Mouse (Mus musculus) induced T-regulatory cell, adult 2 months (primary cell): ENCODE data around the gene Gcm1.

ENCODE experiments used
- DNase-seq: peaks from one replicate; pipeline ENCODE4 v3.0.0-alpha.2; 2012; ENCODE audit warnings: low read depth

Gcm1 gene

DNA sequence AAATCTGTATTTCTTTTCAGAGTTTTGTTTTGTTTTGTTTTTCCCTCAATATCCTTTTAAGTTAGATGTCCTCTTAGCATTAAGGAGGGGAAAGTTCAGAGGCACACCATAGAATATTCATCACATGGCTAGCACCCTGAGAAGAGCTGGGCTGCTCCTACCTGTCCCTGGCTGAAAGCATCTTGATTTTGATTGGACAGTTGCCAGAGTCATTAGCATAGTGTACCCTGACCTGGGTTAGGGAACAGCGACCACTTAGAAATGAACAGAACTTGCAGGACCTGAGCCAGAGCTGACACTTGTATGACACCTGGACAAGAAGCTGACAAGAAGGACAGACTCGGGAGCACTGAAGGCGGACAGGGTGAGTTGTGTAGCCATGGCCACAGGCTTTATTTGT, at the start of gene Gcm1:
Gene Gcm1 (plus strand): TSS at position 248 of the 400 bp plus-strand sequence.
- no peak for DNase-seq

DNA sequence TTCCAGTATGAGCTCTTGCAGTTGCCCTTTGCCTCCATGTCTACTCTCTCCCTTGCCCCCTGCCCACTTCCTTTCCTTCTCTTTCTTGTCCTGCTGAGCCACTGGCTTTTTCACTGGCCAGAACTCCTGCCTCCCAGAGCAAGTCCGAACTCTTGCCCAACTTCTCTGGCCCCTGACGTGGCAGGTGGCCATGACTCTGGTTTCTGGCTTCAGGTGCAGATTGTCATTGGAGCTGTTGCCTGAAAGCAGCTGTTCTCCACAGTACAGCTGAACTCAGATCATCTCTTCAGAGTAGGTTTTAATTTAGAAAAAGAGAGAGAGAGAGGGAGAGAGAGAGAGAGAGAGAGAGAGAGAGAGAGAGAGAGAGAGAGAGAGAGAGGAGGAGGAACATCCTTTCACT, 48.4 kb upstream of the Gcm1 start:
- no peak for DNase-seq

DNA sequence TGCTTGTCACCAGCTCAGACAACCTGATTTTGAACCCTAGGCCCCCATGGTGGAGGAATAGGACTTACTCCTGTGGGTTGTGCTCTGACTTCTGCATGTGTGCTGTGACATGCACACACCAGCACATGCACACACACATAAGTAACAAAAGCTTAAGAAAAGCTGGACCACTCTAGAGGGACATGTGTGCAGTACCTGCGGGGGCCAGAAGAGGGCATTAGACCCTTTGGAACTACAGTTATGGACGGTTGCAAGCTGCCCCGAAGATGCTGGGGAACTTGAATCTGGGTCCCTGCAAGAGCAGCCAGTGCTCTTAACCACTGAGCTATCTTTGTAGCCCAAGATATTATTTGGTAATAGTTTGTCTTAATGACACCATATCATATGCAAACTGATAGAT, 46.2 kb upstream of the Gcm1 start:
- DNase-seq, result peak; percentile 77

DNA sequence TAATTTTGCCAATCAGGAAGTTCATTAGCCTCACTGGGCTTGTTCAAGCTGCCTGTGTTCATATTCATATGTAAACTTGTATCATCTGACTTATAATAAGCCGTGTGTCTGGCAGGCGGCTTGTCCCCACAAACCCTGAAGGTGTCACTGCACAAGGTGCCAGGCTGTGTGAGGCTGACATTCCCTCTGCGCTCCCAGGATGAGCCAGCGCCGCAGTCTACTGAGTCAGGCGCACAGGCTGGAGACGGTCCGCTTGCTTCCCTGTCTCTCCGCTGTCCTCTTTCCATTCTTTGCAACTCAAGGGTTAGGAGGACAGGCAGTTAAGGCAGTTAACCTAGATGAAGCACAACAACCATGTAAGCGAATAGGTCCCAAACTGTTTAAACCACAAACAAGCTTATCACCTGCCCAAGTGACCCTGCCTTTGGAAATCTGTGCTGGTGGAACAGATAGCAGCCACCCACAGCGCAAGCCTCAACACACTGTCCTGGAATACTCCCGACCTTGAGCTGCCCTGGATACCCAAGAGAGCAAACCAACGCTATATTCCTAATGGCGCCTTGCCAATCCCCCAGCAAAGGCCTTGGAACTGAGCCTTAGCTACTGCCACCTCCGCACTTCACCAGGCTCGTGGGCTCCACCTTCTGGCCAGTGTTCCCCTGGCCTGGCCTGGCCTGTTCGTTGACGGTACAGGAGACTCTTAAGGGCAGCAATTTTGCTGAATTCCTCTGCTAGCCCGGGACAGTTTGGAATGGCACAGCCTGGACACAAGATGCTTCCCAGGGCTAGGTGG, 45.3 kb upstream of the Gcm1 start:
- peak; percentile 79 for DNase-seq

DNA sequence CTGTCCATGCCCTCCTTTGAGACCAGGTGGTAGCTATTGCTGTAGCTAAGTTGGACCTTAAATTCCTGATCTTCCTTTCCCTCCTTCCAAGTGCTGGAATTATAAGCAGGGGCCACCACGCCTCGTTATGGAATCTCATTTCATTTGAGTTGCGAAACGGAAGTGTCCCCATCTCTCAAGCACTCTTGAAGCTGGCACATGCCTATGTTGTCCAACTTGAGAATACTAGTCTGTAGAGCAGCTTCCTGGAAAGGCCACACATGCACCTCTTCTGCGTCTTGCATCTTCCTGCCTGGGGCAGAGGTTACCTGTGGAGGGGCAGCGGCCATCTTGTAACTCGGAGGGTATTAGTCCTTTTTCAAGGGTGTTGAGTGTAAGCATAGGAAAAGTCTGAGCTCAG, 42.3 kb upstream of the Gcm1 start:
- no peak for DNase-seq

DNA sequence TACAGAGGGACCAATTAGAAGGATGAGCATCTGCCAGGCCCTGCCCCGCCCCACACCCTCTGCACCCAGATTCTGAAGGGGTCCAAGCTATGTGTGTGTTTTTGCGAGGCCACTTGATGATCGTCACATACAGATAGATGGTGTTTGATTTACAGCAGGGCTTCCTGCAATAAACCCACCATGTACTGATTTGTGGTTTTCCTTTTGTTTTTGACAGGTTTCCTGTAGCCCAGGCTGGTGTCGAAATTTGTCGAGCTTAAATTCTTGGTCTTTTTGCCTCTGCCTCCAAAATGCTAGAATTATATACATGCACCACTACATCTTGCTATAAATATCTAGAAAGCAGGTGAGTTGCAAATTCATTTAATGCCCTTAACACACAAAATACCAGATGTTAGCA, 41.5 kb upstream of the Gcm1 start:
- peak; percentile 56 for DNase-seq

DNA sequence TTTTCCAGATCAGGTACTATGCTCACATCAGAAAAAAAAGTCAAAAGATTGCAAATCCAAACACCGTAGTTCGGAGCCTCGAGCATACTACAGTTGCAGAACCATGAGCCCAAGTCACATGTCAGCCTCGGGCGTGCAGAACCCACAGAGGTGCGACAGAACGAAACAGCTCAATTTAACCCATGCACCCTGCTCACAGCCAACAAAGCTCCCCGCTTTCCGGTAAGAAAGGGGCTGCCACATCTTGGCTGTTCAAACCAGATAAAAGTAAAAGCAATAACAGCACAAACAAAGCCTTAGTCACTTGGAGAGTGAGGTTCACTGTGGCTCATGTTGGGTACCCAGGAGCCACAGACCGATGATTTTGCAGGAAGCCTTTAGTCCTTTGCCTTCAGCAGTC, 41.0 kb upstream of the Gcm1 start:
- DNase-seq, result peak; percentile 73

DNA sequence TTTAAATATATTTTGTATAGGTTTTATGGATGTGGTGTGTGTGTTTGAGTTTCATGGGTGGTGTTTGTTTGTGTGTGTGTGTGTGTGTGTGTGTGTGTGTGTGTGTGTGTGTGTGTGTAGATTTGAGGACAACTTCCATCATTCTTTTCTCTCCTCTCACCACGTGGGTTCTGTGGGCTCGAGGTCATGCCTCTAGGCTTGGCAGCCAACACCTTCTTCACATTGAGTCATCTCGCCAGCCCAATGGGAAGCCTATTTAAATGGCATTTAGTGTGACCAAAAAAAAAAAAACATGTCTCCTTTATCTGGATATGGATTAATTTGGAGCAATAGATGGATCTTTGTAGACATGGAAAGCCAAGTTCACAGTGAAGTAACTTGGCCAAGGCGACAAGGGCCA, 39.7 kb upstream of the Gcm1 start:
- DNase-seq, result no peak

DNA sequence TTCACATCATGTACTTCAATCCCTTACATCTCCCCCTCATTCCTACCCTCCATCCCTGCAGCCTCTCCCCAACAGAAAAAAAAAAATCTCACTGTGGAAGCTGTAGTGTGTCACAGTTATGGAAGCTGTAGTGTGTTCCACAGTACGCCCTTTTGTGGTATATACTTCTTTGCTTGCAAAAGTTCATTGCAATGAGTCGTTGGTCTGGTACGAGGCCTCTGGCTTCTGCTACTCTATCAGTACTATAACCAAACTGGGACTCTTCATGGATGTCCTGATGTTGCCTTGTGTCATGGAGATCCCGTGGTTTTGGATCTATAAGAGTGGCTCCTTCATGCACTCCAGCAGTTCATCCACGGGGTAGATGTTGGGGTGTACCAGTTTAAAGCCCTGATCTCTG, 39.0 kb upstream of the Gcm1 start:
- no peak for DNase-seq

DNA sequence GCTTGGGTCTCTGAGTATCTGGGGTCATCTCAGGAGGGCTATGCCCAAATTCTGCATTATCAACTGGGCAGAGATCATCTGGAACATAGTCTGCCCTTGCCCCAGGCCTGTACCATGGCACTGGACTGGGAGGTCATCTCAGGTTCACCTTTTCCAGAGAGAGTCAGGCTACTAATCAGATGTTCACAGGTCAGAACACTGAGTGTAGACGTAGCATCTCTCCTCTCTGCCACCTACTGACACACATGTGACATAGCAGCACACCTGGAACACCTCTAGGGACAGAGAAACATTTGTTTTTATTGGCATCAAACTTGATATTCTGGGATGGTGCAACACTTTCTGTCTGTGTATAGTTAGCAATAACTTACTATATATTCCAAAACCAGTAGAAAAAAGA, 37.9 kb upstream of the Gcm1 start:
- peak; percentile 46 for DNase-seq

DNA sequence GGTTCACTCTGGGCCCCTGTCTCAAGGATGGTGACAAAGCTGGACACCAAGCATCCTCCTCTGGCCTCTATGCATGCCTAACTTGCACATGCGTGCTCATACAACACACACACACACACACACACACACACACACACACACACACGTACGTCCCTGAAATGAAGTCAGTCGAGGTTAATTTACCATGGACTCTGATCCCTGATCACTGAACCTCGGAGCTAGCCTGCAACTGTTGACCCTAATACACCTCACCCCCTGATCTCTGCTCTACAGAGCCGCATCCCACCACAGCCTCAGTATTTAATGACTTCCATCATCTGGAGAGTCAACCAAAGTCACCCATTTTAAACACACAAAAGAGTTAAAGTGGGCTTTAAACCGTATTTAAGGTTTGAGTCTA, 35.9 kb upstream of the Gcm1 start:
- DNase-seq, result no peak

DNA sequence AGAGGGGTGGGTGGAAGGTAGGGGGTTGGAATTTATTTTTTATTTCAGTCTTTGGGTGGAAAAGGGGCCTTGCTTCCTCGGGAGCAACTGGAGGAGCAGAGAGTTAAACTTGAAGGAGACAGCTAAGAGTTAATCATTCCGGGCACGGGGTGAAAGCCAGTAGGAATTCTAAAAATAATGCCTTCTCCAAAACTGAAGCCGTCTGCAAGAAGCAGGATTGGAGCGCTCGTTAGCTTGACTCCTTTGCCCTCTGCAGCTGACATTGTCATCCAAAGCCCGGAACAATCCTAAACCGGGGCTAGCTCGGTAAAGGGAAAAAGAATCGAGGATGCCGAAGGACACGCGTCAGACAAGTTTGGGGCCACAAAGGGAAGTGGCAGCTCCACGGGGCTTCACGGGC, 35.4 kb upstream of the Gcm1 start:
- no peak for DNase-seq

DNA sequence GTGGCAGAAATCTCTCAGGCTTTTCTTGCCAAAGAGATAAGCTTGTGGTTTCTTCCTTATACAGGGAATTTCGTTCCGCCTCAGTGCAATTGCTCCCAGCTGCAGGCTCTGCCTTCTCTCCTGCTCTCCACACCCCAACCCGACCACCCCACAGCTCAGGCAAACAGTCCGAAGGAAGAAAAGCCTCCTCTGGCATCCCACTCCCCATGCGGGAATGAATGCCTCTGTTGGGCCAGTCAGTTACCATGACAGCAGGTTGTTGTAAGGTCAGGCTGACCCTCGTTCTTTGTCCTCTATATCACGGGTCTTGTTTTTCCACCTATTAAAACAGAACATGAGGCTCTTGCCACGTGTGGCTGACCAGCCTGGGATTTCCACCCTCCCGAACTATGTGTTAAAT, 30.5 kb upstream of the Gcm1 start:
- DNase-seq, result no peak

DNA sequence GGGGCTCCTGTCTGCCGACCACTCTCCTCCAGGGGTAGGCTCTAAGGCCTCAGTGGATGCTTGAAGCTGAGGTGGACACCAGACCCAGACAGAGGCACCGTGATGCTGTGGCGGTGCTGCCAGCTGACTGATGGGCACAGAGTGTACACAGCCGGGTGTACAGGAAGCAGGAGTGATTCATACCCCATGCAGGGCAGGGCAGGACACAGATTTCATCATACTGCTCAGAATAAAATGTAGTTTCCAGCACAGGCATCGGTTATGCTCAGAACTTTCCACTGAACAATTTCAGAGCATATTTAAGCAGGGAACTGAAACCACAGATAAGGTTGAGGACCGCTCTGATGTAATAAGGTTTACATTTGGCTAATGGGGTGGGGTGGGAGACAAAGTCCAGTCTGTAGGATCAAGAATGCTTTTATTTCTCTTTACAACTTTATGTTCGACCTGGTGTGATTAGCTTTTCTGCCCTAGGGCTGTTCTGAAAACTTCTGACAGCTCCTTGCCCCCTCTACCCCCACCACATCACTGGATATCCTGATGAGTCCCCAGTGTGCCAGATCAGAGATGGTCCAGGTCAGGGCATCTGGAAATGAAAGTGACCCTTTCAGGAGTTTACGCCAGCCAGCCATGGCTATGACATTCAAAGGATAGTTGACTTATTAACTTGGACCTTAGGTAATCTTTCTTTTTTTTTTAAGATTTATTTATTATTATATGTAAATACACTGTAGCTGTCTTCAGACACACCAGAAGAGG, 29.4 kb upstream of the Gcm1 start:
- peak; percentile 39 for DNase-seq

DNA sequence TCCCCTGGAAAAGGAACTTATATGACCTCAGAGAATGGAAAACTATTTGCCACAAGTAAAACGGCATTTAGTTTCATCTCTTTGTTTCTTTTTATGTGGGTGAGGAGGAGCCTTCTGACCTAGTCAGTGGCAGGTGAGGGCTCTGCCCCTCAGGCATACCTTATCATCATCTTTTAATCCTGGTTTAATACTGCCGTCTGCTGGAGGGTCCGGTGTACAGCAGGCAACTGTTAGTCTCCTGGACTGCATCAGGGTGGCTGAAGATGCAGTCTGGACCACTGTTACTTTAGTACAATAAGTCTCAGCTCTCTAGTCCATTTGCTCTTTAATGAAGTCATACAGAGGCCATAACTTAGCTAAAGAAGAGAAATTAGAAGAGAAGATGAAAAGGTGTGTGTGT, 26.9 kb upstream of the Gcm1 start:
- peak; percentile 83 for DNase-seq

DNA sequence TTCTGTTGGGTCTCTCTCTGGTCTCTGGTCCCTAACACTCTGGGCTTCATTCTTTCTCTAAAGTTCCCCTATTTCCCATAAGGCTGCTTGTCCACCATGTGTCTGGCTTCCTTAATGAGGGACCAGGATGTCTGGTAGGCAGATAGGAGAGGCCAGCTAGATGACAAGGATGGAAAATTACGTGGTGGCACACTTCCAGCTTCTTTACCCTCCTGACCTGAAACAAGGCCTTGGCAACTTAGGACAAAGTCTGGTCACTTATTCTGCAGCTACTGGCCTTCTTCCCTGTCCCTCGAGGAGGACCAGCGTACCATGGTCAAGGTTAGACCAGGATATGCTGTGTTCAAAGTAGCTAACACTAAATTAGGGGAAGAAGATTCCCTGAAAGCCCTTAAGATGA, 24.6 kb upstream of the Gcm1 start:
- DNase-seq, result no peak

DNA sequence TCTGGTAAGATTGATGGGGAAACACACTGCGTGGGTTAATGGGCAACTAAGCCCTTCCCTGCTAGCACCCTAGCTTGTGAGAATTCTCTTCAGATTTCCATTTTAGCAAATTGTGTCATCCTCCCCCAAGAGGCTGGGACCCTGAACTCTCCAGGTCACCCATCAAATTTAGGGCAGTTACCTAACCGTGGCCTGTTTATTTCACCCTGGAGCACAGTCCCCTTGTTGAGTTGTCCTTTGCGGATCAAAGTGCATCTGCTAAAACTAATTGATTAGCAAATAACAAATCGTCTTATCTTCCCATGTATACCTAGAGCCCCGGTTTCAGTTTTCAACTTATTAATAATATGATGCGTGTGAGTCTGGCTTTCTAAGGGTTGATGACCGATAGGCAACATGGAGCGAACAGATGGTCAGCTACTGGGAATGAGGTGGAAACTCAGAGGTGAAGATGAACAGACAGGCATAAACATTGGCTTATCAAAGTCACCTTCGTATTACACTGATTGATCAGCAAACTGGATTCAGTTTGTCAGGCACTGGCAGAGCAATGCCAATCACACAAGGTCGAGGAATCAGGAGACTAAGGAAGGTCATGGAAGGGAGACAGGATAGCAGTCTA, 20.8 kb upstream of the Gcm1 start:
- no peak for DNase-seq

DNA sequence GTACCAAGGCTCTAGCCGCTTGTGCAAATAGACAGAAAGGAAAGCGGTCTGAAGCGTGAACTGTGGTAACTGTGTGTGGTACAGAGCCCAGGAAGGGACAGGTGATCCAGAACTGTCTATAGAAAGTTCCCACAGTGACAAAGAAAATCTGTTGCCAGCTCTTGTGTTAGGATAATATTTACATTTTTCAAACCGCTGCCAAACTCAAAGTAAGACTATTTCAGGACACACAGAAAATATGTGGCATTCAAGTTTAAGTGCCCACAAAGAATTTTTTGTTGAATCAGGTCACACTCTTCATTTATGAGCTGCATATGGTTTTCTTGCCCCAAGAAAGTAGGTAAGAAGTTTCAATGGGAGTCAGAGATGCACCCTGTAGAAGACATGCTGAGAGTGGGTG, 18.8 kb upstream of the Gcm1 start:
- no peak for DNase-seq

DNA sequence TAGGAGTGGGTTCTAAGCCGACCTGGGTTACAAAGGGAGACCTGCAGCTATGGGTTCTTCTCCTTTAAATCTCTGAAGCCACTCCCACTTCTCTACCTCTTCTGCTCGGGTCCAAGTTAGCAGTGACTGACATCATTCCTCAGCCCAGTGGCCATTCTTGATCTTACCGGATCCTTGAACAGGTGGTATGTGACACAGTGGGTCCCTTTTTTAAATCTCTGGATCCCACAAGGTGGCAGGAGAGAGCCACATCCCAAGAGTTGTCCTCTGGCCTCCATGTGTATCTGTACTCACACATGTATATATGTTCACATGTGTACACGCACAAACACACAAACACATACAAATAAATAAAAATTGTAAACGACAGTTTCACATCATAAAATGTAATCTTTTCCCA, 16.4 kb upstream of the Gcm1 start:
- no peak for DNase-seq

DNA sequence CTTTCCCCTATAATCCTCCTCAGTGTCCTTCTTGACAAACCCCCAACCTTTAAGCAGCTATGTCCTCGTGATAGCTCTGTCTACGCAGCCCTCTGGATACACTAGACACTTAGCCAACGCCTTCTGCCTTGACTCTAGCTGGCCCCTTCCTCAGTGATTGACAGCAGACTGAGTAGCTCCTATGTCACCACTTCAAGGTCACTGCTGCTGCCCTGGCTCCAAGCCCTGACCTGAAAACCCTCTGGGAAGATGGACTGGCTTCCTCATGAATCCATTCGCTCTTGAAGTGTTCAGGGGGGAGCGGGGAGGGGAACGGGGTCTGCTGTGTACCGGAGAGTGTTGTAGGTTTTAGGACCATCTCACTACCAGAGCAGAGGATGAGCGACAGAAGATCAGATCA, 15.9 kb upstream of the Gcm1 start:
- DNase-seq, result no peak

DNA sequence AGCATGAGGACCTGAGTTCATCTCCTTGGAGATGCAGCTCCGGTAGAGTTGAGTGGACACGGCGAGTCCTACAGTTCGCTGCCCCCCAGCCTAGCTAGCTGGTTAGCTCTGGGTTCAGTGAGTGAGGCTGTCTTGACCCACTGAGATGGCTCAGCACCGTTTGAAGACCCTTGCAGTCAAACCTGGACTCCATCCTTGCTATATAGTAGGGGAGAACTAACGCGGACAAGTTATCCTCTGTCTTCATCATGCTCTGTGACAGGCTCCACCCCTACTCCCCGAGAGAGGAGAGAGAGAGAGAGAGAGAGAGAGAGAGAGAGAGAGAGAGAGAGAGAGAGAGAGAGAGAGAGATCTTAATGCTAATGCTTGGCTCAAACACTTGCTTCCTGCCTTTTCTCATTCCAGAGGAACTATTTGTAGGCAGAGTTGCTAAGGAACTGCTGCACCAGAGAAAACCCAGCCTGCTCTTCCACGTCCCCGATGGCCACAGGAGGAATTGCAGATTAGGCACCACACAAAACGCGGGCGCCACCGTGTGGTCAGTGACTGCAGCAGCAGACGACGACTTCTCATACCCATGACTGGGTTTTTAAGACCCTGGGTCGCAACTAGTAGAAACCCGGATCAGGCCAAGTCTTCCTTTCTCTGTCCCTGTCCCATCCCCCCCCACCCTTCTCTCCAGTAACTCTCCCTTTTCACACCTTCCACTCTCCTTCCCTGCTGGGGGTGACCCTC, 12.8 kb upstream of the Gcm1 start:
- DNase-seq, result peak; percentile 90

DNA sequence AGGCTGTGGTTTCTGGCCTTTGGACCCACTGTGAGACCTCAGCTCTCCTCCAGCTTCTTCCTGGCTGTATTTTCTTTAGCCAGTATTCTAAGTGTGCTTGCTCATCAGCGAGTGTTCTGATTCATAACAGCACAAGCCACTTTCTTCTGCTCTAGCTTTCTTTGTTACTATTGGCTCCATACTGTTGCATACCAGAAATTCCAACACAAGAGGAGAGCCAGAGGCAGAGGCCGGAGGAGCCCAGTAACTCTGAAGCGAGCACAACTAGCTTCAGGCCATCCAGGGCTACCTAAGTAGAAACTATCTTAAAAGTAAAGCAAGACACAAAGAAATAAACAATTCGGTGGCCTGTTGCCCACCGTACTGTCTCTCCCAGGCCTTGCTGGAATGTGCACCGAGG, 6.6 kb upstream of the Gcm1 start:
- DNase-seq, result no peak

DNA sequence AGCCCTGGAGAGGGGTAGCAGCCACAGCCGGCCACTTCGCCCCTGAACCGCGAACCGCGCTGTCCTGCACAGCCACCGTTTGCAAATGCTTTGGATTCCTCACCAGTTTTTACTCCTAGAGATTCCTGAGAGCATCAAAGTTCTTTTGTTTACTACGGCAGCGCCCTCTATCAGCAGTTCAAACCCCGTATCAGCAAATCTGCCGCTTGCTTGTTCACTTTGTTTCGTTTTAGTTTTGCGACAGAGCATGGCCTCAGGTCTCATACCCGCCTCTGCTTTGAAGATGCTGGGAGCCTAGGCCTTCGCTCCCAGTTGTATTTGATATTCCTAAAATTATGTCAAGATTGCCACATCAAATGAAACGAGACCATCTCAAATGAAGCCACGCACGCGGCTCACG, 5.0 kb upstream of the Gcm1 start:
- DNase-seq, result peak; percentile 11
